Mouse (Mus musculus) myocyte (in vitro differentiated cells): ENCODE measurements at regions not wholly inside any gene's neighbourhood (a gene's known extent, or its start where the extent isn't known, plus 50 kb on each side); places are given as distances from the start of the nearest gene placed in this dataset.

Source experiments
- MAX ChIP-seq: IDR thresholded peaks from one replicate; pipeline ENCODE4 v1.6.1; 2011; ENCODE audit warnings: low read depth, mild to moderate bottlenecking, control low read depth
- POLR2A ChIP-seq: IDR thresholded peaks from one replicate; pipeline ENCODE4 v1.6.1; 2011; ENCODE audit warnings: low read depth, mild to moderate bottlenecking, control low read depth, moderate library complexity; ENCODE audit not compliant: insufficient read length

DNA sequence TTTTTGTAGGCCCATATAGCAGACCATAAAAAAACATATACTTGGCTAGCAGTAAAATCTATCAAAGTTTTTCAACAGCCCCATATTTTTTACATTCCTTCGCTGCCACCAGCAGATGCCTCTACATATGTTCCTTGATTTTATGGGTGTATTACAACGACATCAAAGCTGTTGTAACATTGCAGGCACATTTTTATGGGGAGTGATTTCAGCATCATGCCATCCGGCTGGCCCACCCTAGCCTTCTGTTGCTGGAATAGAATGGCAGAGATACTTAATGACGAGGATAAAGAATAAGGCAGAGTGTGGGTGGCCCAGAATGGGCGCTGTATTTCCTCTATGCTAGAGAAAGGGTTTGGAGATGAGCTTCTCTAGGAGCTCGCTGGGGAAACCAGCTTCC is 698.7 kb upstream of the Api5 start:
- TF ChIP-seq POLR2A (no peak), MAX (no peak)
